Mouse (Mus musculus) G1E (cell line): ENCODE data around the gene Ugcg.

Source experiments
- CTCF ChIP-seq: IDR thresholded peaks from 2 replicates; pipeline ENCODE4 v1.5.1; 2012; ENCODE audit warnings: low read depth, low read length, inconsistent platforms, mixed read lengths
- GATA1 ChIP-seq: IDR thresholded peaks from 2 replicates; pipeline ENCODE4 v1.6.1; 2012; ENCODE audit warnings: borderline replicate concordance, low read length, inconsistent platforms, mixed read lengths
- POLR2AphosphoS5 ChIP-seq: IDR thresholded peaks from 2 replicates; pipeline ENCODE4 v1.6.1; 2012; ENCODE audit warnings: low read depth, low read length, inconsistent platforms; ENCODE audit not compliant: insufficient replicate concordance
- TAL1 ChIP-seq: conservative IDR thresholded peaks from 2 replicates; pipeline ENCODE4 v1.6.1; 2012; ENCODE audit warnings: low read depth, low read length, inconsistent platforms, mixed read lengths

- no peak for TF ChIP-seq CTCF
- TF ChIP-seq TAL1, result no peak
- no peak for TF ChIP-seq GATA1
- TF ChIP-seq POLR2AphosphoS5, result no peak
Observed at GRCm38 (mm10) chr4:59258771-59259170, 69.7 kb downstream of the Ugcg start.
